Mouse (Mus musculus): ENCODE measurements around the gene Bicra. TPM values are rescaled to one million over a fixed set of nuclear protein-coding genes. Genes with fewer than 3 reads are reported as not detected.

Gene Bicra
- polyA plus RNA-seq, 1 experiment, result 8.5 TPM

- Histone ChIP-seq H3K4me3 (ENCODE audit: insufficient read depth, low read length) (peak within 1 kb of the TSS; percentile 90), H3K27ac (ENCODE audit: insufficient read depth, low read length) (peak within 1 kb of the TSS; percentile 99), H3K4me1 (ENCODE audit: control insufficient read depth, insufficient read depth, low read length) (peaks cover 2% of the 10 kb centered on the region; the same call in 1 of the 2 replicates)
- TF ChIP-seq CTCF (IDR thresholded peaks at IDR 0.05; ENCODE audit: extremely low read depth, insufficient read depth, low read length), result no peak
- TF ChIP-seq POLR2A (IDR thresholded peaks at IDR 0.05; ENCODE audit: extremely low read depth, insufficient read depth, low read length), result peak; percentile 94
Measured at GRCm38 (mm10) chr7:15922220-15922773, 125.4 kb downstream of the Bicra start, which contains the start of gene Selenow. Gene Selenow (minus strand): TSS chr7:15922402.

- Histone ChIP-seq H3K27ac (ENCODE audit: insufficient read depth, low read length) (peak overlapping the region; percentile 99), H3K4me3 (ENCODE audit: insufficient read depth, low read length) (peak overlapping the region; percentile 90), H3K4me1 (ENCODE audit: control insufficient read depth, insufficient read depth, low read length) (peaks cover 2% of the 10 kb centered on the region; the same call in 1 of the 2 replicates)
- TF ChIP-seq POLR2A (IDR thresholded peaks at IDR 0.05; ENCODE audit: extremely low read depth, insufficient read depth, low read length), result no peak
- no peak for TF ChIP-seq CTCF (IDR thresholded peaks at IDR 0.05; ENCODE audit: extremely low read depth, insufficient read depth, low read length)
Measured at GRCm38 (mm10) chr7:15921796-15922195, 125.9 kb downstream of the Bicra start.

Other genes with a start within 250 kb of the Bicra start
- not detected in 2 replicates for gene Obox6, start 208.2 kb downstream of the Bicra start, polyA plus RNA-seq (2012; rRNA removed)
- 0.08 TPM in 1 of 2 replicates, not detected in the other for gene Crx, start 168.0 kb downstream of the Bicra start, polyA plus RNA-seq (2012; rRNA removed)
- 0.13 and 0.27 TPM in 2 replicates for gene Crxos, start 165.3 kb downstream of the Bicra start, polyA plus RNA-seq (2012; rRNA removed)
- 1,858 and 2,021 TPM in 2 replicates for gene Selenow, start 125.5 kb downstream of the Bicra start, polyA plus RNA-seq (2012; rRNA removed)
- 91.6 and 109 TPM in 2 replicates for gene Nop53, start 101.8 kb downstream of the Bicra start, polyA plus RNA-seq (2012; rRNA removed)
- 4.9 and 5.4 TPM in 2 replicates for gene Ehd2, start 80.4 kb downstream of the Bicra start, polyA plus RNA-seq (2012; rRNA removed)
- gene Zfp541, start 13.9 kb upstream of the Bicra start, polyA plus RNA-seq (2012; rRNA removed), result 0.45 and 0.52 TPM in 2 replicates
- gene Napa, start 50.5 kb upstream of the Bicra start, polyA plus RNA-seq (2012; rRNA removed), result 436 and 444 TPM in 2 replicates
- gene Kptn, start 72.0 kb upstream of the Bicra start, polyA plus RNA-seq (2012; rRNA removed), result 51.3 and 58.5 TPM in 2 replicates
- 164 and 183 TPM in 2 replicates for gene Slc8a2, start 81.9 kb upstream of the Bicra start, polyA plus RNA-seq (2012; rRNA removed)
- 83.3 and 84.0 TPM in 2 replicates for gene Meis3, start 127.2 kb upstream of the Bicra start, polyA plus RNA-seq (2012; rRNA removed)
- gene Dhx34, start 174.1 kb upstream of the Bicra start, polyA plus RNA-seq (2012; rRNA removed), result 10.8 and 11.5 TPM in 2 replicates
- 0.48 and 0.57 TPM in 2 replicates for gene C5ar2, start 196.2 kb upstream of the Bicra start, polyA plus RNA-seq (2012; rRNA removed)
- 1.5 and 2.0 TPM in 2 replicates for gene C5ar1, start 211.6 kb upstream of the Bicra start, polyA plus RNA-seq (2012; rRNA removed)
- gene Inafm1, start 225.7 kb upstream of the Bicra start, polyA plus RNA-seq (2012; rRNA removed), result 49.8 and 53.2 TPM in 2 replicates
- gene Ccdc9, start 238.9 kb upstream of the Bicra start, polyA plus RNA-seq (2012; rRNA removed), result 68.9 and 79.1 TPM in 2 replicates